Mouse (Mus musculus) mature B cell (primary cell): ENCODE data around the gene Ywhag.

Experiments
- in situ Hi-C: fragments of 300-500 bp; cut with MboI; formaldehyde crosslinking; loops from 2 replicates; pipeline ENCODE4 v1.14.3; 2019

The Ywhag gene

GRCm38 (mm10) chr5:135951660-135952059 is 17.2 kb upstream of the Ywhag start:
- in situ Hi-C loops, result no loop called here

DNA sequence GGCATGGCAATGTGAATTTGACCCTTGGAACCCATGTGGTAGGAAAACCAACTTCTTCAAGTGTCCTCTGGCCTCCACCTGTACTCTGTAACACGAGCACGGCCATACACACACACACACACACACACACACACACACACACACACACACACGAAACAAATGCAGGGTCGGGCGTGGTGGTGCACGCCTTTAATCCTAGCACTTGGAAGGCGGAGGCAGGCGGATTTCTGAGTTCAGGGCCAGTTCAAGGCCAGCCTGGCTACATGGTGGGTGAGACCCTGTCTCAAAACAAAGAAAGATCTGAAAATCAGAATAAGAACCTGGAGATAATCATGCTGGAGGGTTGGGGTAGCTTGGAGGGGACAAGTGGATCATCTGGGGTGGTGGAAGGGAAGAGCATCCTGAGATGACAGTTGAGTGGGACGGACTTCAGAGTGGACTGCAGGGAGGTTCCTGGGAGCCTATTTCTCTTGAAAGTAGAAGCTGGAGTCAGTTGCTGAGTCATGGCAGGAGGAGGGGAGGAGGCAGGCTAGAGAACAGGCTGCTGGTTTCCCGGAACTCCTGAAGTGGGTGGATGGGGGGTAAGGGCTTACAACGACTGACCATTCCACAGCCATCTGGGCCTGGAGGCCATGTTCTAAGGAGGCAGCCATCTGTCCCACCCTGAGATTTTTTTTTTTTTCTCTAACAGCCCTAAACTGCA is 16.4 kb upstream of the Ywhag start:
- in situ Hi-C loops, result no loop called here

- in situ Hi-C loops, result no loop called here
Measured at GRCm38 (mm10) chr5:135946621-135947020, 12.2 kb upstream of the Ywhag start.

GRCm38 (mm10) chr5:135945916-135946408 is 11.5 kb upstream of the Ywhag start:
- in situ Hi-C loops, result no loop called here

DNA sequence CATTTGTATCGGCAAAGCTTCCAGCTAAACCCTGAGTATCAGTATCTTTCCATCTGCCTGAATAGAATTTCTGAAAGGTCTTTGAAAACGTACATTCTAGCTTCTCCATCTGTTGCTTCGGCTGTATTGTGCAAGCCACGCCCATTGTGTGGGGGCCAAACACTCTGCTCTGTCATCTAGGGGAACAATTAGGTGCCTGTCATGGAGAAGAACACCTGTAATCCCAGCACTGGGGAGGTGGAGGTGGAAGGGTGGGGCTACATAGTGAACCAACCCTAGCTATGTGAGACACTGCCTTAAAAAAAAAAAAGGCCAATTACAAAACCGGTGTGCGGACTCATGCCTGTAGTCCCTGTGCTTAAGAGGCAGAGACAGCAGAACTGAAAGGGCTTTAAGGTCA is 8.3 kb upstream of the Ywhag start:
- in situ Hi-C loops, result no loop called here

DNA sequence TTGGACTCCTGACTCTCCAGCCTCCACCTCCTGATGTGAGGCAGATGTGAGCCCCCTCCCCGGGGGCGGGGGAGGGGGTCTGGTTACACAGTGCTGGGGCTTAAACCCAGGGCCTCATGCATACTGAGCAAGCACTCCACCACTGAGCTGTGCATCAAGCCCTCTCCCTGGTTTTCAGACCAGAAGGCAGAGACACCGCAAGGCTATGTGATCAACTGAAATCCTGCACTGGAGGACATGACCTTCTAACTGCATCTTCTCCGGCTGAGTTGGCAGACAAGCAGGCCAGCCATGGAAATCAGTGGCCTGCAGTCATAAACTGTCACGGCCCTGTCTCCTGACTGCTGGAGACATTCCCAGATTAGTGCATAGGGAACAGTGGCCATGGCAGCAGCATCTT is 6.2 kb upstream of the Ywhag start:
- in situ Hi-C loops, result no loop called here

DNA sequence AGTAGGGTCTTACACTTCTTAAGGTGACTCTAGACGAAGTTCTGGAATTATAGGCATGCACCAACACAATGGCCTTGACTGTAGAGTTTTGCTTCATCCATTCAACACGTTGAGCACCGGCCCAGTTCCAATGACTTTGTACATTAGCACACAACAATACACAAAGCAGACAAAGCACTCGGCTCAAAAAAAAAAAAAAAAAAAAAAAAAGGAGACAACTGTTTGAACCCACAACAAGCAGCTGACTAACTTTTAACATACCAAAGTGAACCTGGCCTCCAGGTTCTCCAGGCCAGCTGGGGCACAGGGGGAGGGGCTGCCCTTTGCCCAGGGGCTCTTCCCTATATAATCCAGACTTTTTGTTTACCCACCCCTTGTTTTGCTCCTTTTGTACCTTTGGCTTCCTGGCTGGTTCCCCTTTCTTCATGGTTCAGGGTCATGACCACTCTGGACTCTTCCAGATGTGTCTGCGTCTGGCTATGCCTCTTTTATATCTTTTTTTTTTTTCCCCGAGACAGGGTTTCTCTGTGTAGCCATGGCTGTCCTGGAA is 1.3 kb upstream of the Ywhag start:
- in situ Hi-C loops, result no loop called here

GRCm38 (mm10) chr5:135935176-135935523 is 734 bp upstream of the Ywhag start:
- in situ Hi-C loops, result no loop called here

- in situ Hi-C loops, result no loop called here
Measured at GRCm38 (mm10) chr5:135933900-135934441, 445 bp downstream of the Ywhag start.

DNA sequence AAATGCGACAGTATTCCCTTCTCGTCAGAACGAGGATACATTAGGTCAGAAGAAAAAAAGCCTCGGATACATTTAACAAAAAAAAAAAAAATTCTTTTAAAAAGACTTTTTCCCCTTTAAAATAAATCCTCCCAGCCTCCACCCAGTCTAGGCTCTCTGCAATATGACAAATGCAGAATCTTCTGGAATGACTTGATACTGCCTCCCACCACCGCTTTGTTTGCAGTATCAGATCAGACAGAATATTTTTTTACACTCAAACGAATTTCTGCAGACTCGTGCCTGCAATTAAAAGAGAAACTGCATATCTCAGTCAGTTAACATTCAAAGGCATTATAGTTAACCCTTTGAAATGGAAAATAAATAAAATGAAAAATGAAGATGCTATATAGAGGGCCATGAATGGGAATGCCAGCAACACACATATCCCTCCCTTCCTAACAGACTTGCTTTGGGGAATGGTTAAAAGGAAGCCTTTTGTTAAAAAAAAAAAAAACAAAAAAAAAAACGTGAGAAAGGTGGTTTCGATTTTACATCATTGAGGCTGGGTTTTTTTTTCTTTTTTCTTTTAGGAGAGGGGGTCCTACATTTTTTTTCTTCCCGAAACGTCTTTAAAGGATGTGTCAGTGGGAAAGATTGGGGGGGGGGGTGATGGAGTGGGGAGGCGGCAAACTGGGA is 1.1 kb downstream of the Ywhag start:
- in situ Hi-C loops, result no loop called here

DNA sequence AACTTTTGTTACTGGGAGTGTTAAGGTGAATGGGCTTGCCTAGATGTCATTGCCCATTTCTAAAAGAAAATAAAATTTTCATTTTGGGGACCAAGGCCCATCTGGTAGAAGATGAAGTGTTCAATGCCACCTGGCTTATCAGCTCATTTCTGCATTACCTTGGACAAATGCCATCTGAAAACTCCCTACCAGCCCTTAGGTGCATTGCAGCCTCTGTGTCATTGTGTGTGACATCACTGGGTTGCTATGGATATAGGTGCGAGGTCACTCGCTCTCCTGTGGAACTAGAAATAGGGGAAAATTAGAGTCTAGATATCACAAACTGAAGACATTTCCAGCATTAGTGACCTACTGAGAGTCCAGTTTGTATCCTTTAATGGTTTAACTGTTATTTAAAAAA is 2.1 kb downstream of the Ywhag start:
- in situ Hi-C loops, result no loop called here

DNA sequence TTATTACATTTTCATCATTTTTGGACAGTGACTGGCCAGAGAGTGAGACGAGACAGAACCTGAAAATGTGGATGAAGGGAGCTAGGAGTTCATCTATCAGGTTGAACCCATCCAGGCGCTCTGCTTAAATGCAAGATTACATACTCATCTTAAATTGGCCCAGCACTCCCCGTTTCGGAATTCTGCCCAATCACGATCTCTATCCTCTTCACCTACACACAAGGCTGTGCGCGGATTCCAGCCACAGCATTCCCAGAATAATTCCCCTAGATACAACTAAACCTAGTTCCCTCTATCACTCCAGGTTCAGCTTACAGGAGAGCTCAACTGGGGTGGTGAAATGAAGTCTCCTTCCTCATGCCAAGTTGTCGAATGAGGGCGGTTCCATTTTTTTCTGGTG is 2.9 kb downstream of the Ywhag start:
- in situ Hi-C loops, result no loop called here

DNA sequence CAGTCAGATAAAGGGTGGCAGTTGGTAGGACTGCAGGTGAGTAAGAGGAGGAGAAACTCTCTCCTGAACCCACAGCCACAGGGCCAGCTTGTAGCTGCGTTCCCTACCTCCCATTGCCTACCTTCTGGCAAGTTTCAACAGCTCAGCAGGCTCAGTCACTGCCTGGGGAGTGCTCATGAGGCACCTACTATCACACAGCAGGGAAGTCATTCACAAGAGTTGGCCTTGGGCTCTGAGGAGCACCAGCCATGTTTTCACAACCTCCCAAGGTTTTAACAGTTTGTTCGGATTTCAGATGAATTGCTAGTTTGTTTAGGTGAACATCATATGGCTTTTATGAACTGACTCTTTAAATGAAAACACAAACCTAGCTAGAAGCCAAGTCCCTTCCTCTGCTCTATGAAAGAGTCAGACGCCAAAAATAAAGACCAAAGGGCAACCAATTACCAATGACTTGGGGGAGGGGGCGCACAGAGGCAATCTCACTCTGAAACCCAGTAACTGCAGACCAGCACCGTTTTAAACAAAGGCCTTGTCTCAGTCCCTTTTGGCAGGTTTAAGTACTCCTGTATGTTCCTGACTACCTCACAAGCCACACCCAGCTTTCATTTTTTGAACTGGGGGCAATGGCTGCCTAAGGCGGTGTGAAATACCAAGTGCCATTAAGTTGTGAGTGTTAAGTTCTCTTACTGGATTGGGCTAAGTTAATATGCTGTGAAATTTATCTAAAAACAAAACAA is 4.6 kb downstream of the Ywhag start:
- in situ Hi-C loops, result no loop called here

- in situ Hi-C loops, result no loop called here
Measured at GRCm38 (mm10) chr5:135923901-135924300, 10.5 kb downstream of the Ywhag start.

DNA sequence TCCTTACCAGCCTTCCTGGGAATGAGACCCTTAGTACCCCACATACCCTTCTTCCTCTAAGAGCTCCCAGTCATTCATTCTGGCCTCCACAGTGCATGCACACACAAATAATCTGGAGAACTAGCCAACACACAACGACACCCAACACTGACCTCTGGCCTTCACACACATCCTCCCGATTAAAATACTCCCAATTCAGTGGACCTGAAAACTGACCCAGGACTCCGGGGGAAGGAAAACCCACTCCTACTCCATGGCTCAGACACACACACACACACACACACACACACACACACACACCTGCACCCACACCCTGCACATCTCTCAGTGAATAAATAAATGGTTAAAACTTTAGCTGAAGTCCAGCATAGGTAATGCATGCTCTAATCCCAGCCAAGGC is 14.5 kb downstream of the Ywhag start:
- in situ Hi-C loops, result no loop called here

DNA sequence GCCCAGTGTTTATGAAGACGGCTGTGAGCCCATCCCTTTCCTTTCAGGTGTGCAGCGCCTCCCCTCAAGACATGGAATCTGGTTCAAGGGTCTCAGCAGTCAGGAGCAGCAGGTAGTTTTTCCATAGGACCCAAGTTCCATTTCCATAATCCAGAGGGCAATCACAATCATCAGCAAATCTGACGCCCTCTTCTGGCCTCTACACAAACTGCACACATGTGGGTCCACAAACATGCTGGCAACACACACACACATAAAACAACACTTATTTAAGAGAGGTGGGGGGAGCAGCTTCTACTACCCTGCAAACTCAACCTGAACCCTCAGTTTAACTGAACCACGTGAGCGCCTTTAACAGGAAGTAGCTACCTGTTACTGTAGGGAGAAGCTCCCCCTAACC is 15.8 kb downstream of the Ywhag start:
- in situ Hi-C loops, result no loop called here

DNA sequence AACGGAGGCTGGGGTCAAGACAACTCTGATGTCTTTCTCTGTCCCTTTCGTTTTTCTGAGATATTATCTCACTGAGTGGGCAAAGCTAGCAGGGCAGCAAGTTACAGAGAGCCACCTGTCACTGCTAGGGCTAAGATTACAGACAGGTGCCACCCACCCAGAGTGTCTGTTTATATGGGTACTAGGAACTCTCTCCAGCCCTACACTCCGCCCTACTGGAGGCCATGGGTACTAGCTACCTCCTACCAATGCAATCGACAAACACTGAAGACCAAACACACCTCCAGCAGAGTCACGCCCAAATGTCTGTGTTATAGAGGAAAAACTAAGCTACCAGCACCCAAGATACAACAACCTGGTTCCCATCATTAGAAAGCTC is 16.4 kb downstream of the Ywhag start:
- in situ Hi-C loops, result no loop called here

DNA sequence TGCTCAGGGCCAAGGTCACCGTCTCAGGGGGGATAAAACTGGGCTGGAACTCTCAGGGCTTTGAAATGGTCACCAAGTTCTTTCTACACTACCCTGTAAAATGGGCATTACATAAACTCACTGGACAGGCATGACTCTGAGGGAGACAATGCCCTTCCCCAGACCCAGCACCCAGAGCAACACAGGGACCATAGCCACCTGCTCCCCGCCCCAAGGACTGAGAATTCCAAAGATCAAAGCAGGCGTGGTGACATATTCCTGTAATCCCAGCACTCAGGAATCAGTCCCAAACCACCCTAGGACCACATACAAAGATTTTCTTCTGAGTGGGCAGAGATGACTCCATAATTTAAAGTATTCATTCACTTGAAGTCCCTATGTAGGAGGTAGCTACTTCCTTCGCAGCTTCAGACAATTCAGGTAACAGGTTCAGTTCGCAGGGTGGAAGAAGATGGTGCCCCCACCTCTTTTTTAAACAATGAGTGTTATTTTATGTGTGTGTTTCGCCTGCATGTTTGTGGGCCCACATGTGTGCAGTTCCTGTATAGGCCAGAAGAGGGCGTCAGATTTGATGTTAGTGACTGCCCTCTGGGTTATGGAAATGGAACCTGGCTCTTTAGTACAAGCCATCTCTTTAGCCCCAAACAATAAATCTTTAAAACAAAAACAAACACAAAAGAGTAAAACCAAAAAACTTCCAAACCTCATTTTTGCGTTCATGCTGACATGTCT is 16.9 kb downstream of the Ywhag start:
- in situ Hi-C loops, result no loop called here

DNA sequence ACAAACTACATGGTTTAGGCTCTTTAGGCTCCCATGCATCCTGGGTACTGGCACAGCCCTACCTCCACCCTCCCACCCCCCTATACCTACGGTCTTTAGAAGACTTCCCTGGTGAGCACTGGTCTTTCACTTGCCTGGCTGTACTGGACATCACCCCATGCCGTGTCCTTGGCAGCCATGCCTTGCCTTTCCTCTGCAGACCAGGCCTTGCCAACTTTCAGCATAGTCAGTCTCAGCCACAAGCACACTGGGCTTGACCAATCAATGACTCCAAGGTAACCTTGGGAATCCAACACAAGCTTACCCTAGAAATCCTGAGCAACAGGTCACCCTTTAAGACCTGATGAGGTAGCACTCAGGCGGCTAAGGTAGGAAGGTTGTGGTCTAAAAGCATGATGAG is 17.8 kb downstream of the Ywhag start:
- in situ Hi-C loops, result no loop called here

- in situ Hi-C loops, result no loop called here
Measured at GRCm38 (mm10) chr5:135916051-135916565, 18.3 kb downstream of the Ywhag start.

DNA sequence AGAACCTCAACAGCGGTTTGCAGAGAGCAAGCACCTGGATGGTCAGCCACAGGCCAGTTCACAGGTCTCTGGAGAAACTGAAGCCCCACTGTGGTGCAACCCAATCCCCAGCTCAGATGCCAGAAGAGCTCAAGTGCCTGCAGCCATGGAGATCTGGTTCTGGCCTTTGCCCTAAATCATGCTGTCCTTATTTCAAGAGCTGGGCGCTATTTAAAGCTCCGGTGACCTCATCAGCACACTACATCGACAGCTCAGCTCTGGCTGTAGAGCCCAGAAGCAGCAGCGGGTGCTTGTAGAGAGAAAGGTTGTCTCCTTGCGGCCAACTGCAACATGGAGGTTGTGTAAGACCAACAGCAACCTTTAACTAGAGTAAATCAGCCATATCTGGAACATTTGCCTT is 20.3 kb downstream of the Ywhag start:
- in situ Hi-C loops, result no loop called here

GRCm38 (mm10) chr5:135913201-135913600 is 21.2 kb downstream of the Ywhag start:
- in situ Hi-C loops, result no loop called here
